ENCODE assay signal across 25 mouse cellular contexts in genomic region chrX:103499374-103499773, GRCm38 (mm10).
A peak's percentile ranks its signal among the peaks of the same experiment; 100 is the strongest.
DNase-seq lines count a peak whose midpoint lies in the region; ATAC-seq and TF ChIP-seq lines count a peak whose summit lies in the region.
"Had no signal": no experiment of that assay in that cellular context is flagged by ENCODE, and none has a peak within 500 bp of the region (broad histone marks: within the 10 kb centered on the region; RNA-seq: fewer than 3 reads in every experiment).

No protein-coding gene starts in this region.

- H3K36me3 ChIP-seq in heart, embryonic 11.5 days (ENCODE audit: control insufficient read depth, insufficient read depth, low read length), result peaks cover 6% of the 10 kb centered on the region; the same call in 1 of the 2 replicates
- peaks cover 40% of the 10 kb centered on the region for H3K36me3 ChIP-seq in heart, embryonic 12.5 days
- peaks cover 2% of the 10 kb centered on the region; the same call in 1 of the 2 replicates for H3K36me3 ChIP-seq in liver, postnatal 0 days (replicated peaks; ENCODE audit: insufficient read depth, low read length)
- H3K36me3 ChIP-seq: G1E had no signal

- 65% methylated on average over 3 of the region's 3 CpGs for WGBS in heart, embryonic 11.5 days (ENCODE audit: insufficient replicate concordance)
- 60% methylated on average over 3 of the region's 3 CpGs for WGBS in heart, embryonic 12.5 days
- 71% methylated on average over 3 of the region's 3 CpGs for WGBS in liver, postnatal 0 days (ENCODE audit: insufficient replicate concordance)

- peak; percentile 17 for DNase-seq in heart, adult 8-10 months (ENCODE audit: low spot score)
- peak; percentile 49 for DNase-seq in heart, postnatal 4 days
- DNase-seq in liver, postnatal 0 days, result peak; percentile 34
- no peak for DNase-seq in liver
- DNase-seq in brain, adult 2 months (ENCODE audit: low read depth, low spot score), result peak; percentile 28
- DNase-seq: adrenal gland, adult 2 months; adrenal gland, postnatal 25 days; B cell, adult 2 months; cerebellum, adult 18-20 months; cerebellum, adult 9-10 months; cerebellum, postnatal 14 days; gastrocnemius, postnatal 10 days; gastrocnemius, postnatal 36 days had no signal

- 0 out of 2 replicates have a peak, but pooled peaks cover 5% of the 10 kb centered on the region for H3K4me1 ChIP-seq in heart, embryonic 11.5 days (ENCODE audit: control insufficient read depth, insufficient read depth, low read length)
- H3K4me1 ChIP-seq in heart, embryonic 12.5 days (replicated peaks), result peaks cover 4% of the 10 kb centered on the region; the same call in 1 of the 2 replicates
- H3K4me1 ChIP-seq in liver, postnatal 0 days (ENCODE audit: insufficient read depth), result peaks cover 6% of the 10 kb centered on the region; the same call in 1 of the 2 replicates

- no peak for TF ChIP-seq CTCF in liver, postnatal 0 days (IDR thresholded peaks at IDR 0.05; ENCODE audit: low read depth)

- TF ChIP-seq EP300 in liver, postnatal 0 days (IDR thresholded peaks at IDR 0.05; ENCODE audit: low read depth), result peak; percentile 20; the same call in 1 of the 2 replicates

- H3K9ac ChIP-seq in heart, embryonic 11.5 days (ENCODE audit: low read depth, low read length), result no peak overlapping the region
- H3K9ac ChIP-seq in heart, embryonic 12.5 days, result no peak overlapping the region
- H3K9ac ChIP-seq in liver, postnatal 0 days (replicated peaks), result no peak overlapping the region
- H3K9ac ChIP-seq: forebrain, embryonic 13.5 days; heart, embryonic 13.5 days; hindbrain, embryonic 12.5 days; hindbrain, embryonic 15.5 days had no signal

- no peaks in the 10 kb centered on the region for H3K27me3 ChIP-seq in heart, embryonic 11.5 days (ENCODE audit: control insufficient read depth, insufficient read depth, low read length)
- H3K27me3 ChIP-seq in heart, embryonic 12.5 days (replicated peaks), result no peaks in the 10 kb centered on the region
- no peaks in the 10 kb centered on the region for H3K27me3 ChIP-seq in liver, postnatal 0 days (ENCODE audit: insufficient read depth, low read length)
- H3K27me3 ChIP-seq: CH12.LX; forebrain, embryonic 13.5 days; heart, embryonic 13.5 days; hindbrain, embryonic 12.5 days; hindbrain, embryonic 15.5 days; Patski had no signal

- H3K9me3 ChIP-seq in heart, embryonic 11.5 days (replicated peaks; ENCODE audit: control insufficient read depth, low read length), result no peaks in the 10 kb centered on the region
- no peaks in the 10 kb centered on the region for H3K9me3 ChIP-seq in heart, embryonic 12.5 days (replicated peaks)
- no peaks in the 10 kb centered on the region for H3K9me3 ChIP-seq in liver, postnatal 0 days (ENCODE audit: low read length)
- H3K9me3 ChIP-seq: forebrain, embryonic 10.5 days; forebrain, embryonic 13.5 days; G1E; heart, embryonic 13.5 days; hindbrain, embryonic 12.5 days; hindbrain, embryonic 15.5 days had no signal

- H3K4me2 ChIP-seq in heart, embryonic 11.5 days, result no peak overlapping the region
- no peak overlapping the region for H3K4me2 ChIP-seq in heart, embryonic 12.5 days
- H3K4me2 ChIP-seq in liver, postnatal 0 days (ENCODE audit: low read depth, low read length), result no peak overlapping the region
- H3K4me2 ChIP-seq: forebrain, embryonic 13.5 days; heart, embryonic 13.5 days; hindbrain, embryonic 12.5 days; hindbrain, embryonic 15.5 days had no signal

- no peak overlapping the region for H3K4me3 ChIP-seq in heart, embryonic 11.5 days (ENCODE audit: low read depth, low read length)
- H3K4me3 ChIP-seq in heart, embryonic 12.5 days, result no peak overlapping the region
- H3K4me3 ChIP-seq in liver, postnatal 0 days (ENCODE audit: low read depth, low read length), result no peak overlapping the region
- H3K4me3 ChIP-seq: forebrain, embryonic 10.5 days; forebrain, embryonic 13.5 days; heart, embryonic 13.5 days; hindbrain, embryonic 12.5 days; hindbrain, embryonic 15.5 days had no signal

- H3K27ac ChIP-seq in heart, embryonic 11.5 days (ENCODE audit: low read depth, low read length), result no peak overlapping the region
- H3K27ac ChIP-seq in heart, embryonic 12.5 days (ENCODE audit: poor library complexity, severe bottlenecking), result no peak overlapping the region
- no peak overlapping the region for H3K27ac ChIP-seq in liver, postnatal 0 days (ENCODE audit: low read depth)
- H3K27ac ChIP-seq: forebrain, embryonic 10.5 days; forebrain, embryonic 13.5 days; heart, embryonic 13.5 days; hindbrain, embryonic 12.5 days; hindbrain, embryonic 15.5 days had no signal

- no peak for ATAC-seq in heart, embryonic 11.5 days (replicated peaks; ENCODE audit: insufficient number of reproducible peaks, low FRiP score, low TSS enrichment)
- no peak for ATAC-seq in heart, embryonic 12.5 days (ENCODE audit: insufficient number of reproducible peaks, low FRiP score)
- peak; percentile 89 for ATAC-seq in liver, postnatal 0 days
- ATAC-seq: forebrain, embryonic 13.5 days; forebrain, embryonic 16.5 days; intestine, postnatal 0 days; Patski had no signal
